Mouse (Mus musculus) kidney, postnatal 0 days (tissue): ENCODE measurements around the gene BC053393. TPM values are rescaled to one million over a fixed set of nuclear protein-coding genes. Genes with fewer than 3 reads are reported as not detected.

ENCODE experiments used
- ATAC-seq: fragments of 200-750 bp; cut with Nextera tagmentation; replicated peaks from 2 replicates; pipeline ENCODE4 v1.8.0; 2017; ENCODE audit warnings: low read depth, moderate number of reproducible peaks, moderate TSS enrichment, moderate library complexity; ENCODE audit not compliant: low FRiP score
- DNase-seq: peaks from one replicate; pipeline ENCODE4 v3.0.0-alpha.2; 2016; ENCODE audit warnings: low spot score
- H3K27ac ChIP-seq: fragments of 300-500 bp; sonication (generic); 2 replicates; pipeline ENCODE4 v1.5.1; 2014; ENCODE audit warnings: mild to moderate bottlenecking
- H3K27me3 ChIP-seq: fragments of 300-500 bp; sonication (generic); 2 replicates; pipeline ENCODE4 v1.6.1; 2014; ENCODE audit warnings: low read length, mixed read lengths; ENCODE audit not compliant: insufficient read depth
- H3K36me3 ChIP-seq: fragments of 300-500 bp; sonication (generic); 2 replicates; pipeline ENCODE4 v1.6.1; 2014; ENCODE audit warnings: low read length, mixed read lengths; ENCODE audit not compliant: insufficient read depth
- H3K4me1 ChIP-seq: fragments of 300-500 bp; sonication (generic); replicated peaks from 2 replicates; pipeline ENCODE4 v1.6.1; 2014; ENCODE audit warnings: antibody characterized with exemption, low read length, mixed read lengths; ENCODE audit not compliant: insufficient read depth
- H3K4me2 ChIP-seq: fragments of 300-500 bp; sonication (generic); 2 replicates; pipeline ENCODE4 v1.6.1; 2014; ENCODE audit warnings: mild to moderate bottlenecking, low read length, moderate library complexity, mixed read lengths
- H3K4me3 ChIP-seq: fragments of 300-500 bp; sonication (generic); replicated peaks from 2 replicates; pipeline ENCODE4 v1.5.1; 2014; ENCODE audit warnings: low read depth, low read length
- H3K9ac ChIP-seq: fragments of 300-500 bp; sonication (generic); 2 replicates; pipeline ENCODE4 v1.6.1; 2014; ENCODE audit warnings: low read depth, low read length
- H3K9me3 ChIP-seq: fragments of 300-500 bp; sonication (generic); replicated peaks from 2 replicates; pipeline ENCODE4 v1.6.1; 2016; ENCODE audit warnings: low read length, inconsistent platforms, mixed read lengths
- CTCF ChIP-seq: IDR thresholded peaks from 2 replicates; pipeline ENCODE4 v1.5.1; 2016; ENCODE audit warnings: antibody characterized with exemption, low read depth, mild to moderate bottlenecking, moderate library complexity
- WGBS: fragments of 180-500 bp; shearing (Covaris S2); extraction: QIAGEN DNeasy Blood & Tissue Kit; methylation state at CpG from one replicate; pipeline ENCODE4 v1.1.7; 2014; 5-methylcytosine and 5-hydroxymethylcytosine counted together
- polyA plus RNA-seq: library from polyadenylated mRNA; unstranded; fragments of >200 nt; fragmentation: Nextera tagmentation; extraction: Ambion mirVana; gene quantifications from 2 replicates; pipeline ENCODE4 v1.2.1, GENCODE M21; 2015

Gene BC053393
- polyA plus RNA-seq, 1 experiment from 2014 or later = not detected

DNA sequence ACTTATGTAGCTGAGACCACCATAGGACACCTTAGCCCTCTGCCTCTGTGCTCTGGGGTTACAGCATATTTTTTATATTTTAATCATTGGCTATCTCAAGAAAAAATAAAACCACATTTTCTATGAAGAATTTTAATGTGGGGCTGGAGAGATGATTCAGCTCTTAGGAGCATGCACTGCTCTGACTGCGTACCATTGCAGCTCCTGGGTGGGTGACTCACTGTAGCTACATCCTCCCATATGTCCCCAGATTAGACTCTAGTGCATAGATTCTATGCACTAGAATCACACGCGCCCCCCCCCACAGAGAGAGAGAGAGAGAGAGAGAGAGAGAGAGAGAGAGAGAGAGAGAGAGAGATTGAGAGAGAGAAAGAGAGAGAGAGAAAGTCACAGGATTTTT is 18.6 kb upstream of the BC053393 start:
- Histone ChIP-seq H3K27ac (no peak overlapping the region), H3K4me3 (no peak overlapping the region), H3K36me3 (no peaks in the 10 kb centered on the region), H3K9me3 (no peaks in the 10 kb centered on the region), H3K27me3 (no peaks in the 10 kb centered on the region), H3K9ac (no peak overlapping the region), H3K4me2 (no peak overlapping the region), H3K4me1 (no peaks in the 10 kb centered on the region)
- DNase-seq = no peak
- 90% methylated on average over 3 of the region's 3 CpGs for WGBS
- no peak for ATAC-seq
- no peak for TF ChIP-seq CTCF

DNA sequence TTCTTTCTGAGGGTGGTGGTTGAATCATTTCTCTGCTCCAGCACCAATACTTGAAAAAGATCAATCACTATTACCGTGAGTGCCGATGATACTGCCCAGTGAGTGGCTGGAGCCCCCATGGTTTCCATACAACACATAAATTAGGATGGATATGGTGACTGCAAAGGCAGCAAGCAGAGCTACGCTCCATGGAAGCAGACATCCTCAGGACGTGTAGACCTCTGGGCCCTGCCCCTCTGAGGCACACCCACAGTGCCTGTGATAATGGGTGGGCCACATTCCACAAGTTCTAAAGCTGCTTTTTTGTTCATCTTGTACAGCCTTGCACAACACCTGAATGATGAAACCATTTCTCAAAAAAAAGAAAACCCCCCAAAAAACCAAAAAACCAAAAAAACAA is 10.2 kb upstream of the BC053393 start:
- no peak for DNase-seq
- WGBS = 82% methylated on average over 4 of the region's 4 CpGs
- no peak for TF ChIP-seq CTCF
- Histone ChIP-seq H3K27ac (no peak overlapping the region), H3K4me1 (no peaks in the 10 kb centered on the region), H3K9ac (no peak overlapping the region), H3K4me2 (no peak overlapping the region), H3K27me3 (no peaks in the 10 kb centered on the region), H3K36me3 (no peaks in the 10 kb centered on the region), H3K9me3 (no peaks in the 10 kb centered on the region), H3K4me3 (no peak overlapping the region)
- no peak for ATAC-seq

- WGBS = 59% methylated on average over 1 of the region's 1 CpGs
- Histone ChIP-seq H3K27me3 (no peaks in the 10 kb centered on the region), H3K4me2 (no peak overlapping the region), H3K9ac (no peak overlapping the region), H3K27ac (no peak overlapping the region), H3K9me3 (no peaks in the 10 kb centered on the region), H3K4me1 (no peaks in the 10 kb centered on the region), H3K4me3 (no peak overlapping the region), H3K36me3 (no peaks in the 10 kb centered on the region)
- ATAC-seq = no peak
- TF ChIP-seq CTCF = no peak
- DNase-seq = no peak
These were observed 6.7 kb upstream of the BC053393 start for GRCm38 (mm10) chr11:46564671-46565070.

DNA sequence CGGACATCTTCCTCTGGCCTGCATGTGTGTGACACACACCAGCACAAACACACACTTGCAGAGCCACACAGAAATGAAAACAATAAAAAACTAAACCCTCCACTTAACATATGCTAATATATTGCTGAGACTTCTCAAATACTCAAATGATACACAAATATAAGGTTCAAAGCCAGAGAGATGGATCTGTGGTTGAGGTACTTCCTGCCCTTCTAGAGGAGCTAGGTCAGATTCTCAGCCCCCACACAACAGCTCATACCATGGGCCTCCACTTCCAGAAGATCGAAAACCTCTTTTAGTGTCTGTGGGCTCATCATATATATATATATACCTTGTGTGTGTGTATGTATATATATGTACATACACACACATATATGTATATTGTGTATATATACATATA is 5.4 kb upstream of the BC053393 start:
- Histone ChIP-seq H3K27me3 (no peaks in the 10 kb centered on the region), H3K4me2 (no peak overlapping the region), H3K27ac (no peak overlapping the region), H3K9me3 (no peaks in the 10 kb centered on the region), H3K4me3 (no peak overlapping the region), H3K36me3 (no peaks in the 10 kb centered on the region), H3K4me1 (no peaks in the 10 kb centered on the region), H3K9ac (no peak overlapping the region)
- 89% methylated on average over 2 of the region's 2 CpGs for WGBS
- no peak for TF ChIP-seq CTCF
- ATAC-seq (no peak), DNase-seq (no peak)

GRCm38 (mm10) chr11:46569107-46569506 is 2.2 kb upstream of the BC053393 start:
- WGBS = 88% methylated on average over 1 of the region's 1 CpGs
- Histone ChIP-seq H3K9me3 (no peaks in the 10 kb centered on the region), H3K4me1 (no peaks in the 10 kb centered on the region), H3K4me3 (no peak overlapping the region), H3K27me3 (no peaks in the 10 kb centered on the region), H3K27ac (no peak overlapping the region), H3K4me2 (no peak overlapping the region), H3K36me3 (no peaks in the 10 kb centered on the region), H3K9ac (no peak overlapping the region)
- ATAC-seq (no peak), DNase-seq (no peak)
- TF ChIP-seq CTCF = peak; percentile 13; the same call in 1 of the 2 replicates

GRCm38 (mm10) chr11:46578771-46579281 is 7.5 kb downstream of the BC053393 start:
- Histone ChIP-seq H3K4me1 (no peaks in the 10 kb centered on the region), H3K9ac (no peak overlapping the region), H3K27ac (peak overlapping the region; percentile 36; the same call in 1 of the 2 replicates), H3K4me3 (no peak overlapping the region), H3K27me3 (no peaks in the 10 kb centered on the region), H3K4me2 (no peak overlapping the region), H3K36me3 (no peaks in the 10 kb centered on the region), H3K9me3 (no peaks in the 10 kb centered on the region)
- ATAC-seq (peak; percentile 72; the same call in 1 of the 2 replicates), DNase-seq (peak; percentile 34)
- 31% methylated on average over 5 of the region's 5 CpGs for WGBS
- TF ChIP-seq CTCF = no peak

DNA sequence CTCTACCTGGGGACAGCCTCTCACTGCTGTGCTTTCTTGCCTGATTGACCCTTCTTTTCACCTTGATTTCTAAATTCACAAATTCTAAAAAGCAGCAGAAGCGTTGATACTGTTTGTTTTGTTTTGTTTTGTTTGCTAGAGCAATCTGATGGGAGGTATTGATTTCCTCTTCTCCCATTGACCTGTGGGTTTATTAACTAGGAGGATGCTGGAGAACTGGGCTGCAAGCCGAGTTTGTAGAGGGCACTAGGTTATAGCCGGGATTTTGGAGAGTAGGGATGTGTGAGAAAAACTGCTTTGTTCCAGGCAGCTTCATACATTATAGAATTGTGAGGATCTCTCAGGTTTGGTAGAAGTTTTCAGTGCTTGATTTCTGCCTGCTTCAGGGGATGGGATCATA is 9.1 kb downstream of the BC053393 start:
- H3K36me3 ChIP-seq = no peaks in the 10 kb centered on the region
- H3K4me1 ChIP-seq = no peaks in the 10 kb centered on the region
- no peaks in the 10 kb centered on the region for H3K27me3 ChIP-seq
- no peak overlapping the region for H3K4me2 ChIP-seq
- no peak for ATAC-seq
- no peak overlapping the region for H3K9ac ChIP-seq
- no peak overlapping the region for H3K4me3 ChIP-seq
- no peak overlapping the region for H3K27ac ChIP-seq
- no peak for TF ChIP-seq CTCF
- H3K9me3 ChIP-seq = no peaks in the 10 kb centered on the region
- DNase-seq = no peak
- WGBS = 71% methylated on average over 3 of the region's 3 CpGs
